Mouse (Mus musculus) retina, embryonic 14.5 days (tissue): ENCODE measurements around the gene Xlr5b.
"Not testable (repeated sequence)": the region's sequence is repeated elsewhere in the genome, so short reads cannot be mapped to it uniquely, and the experiment has no call there.

Experiments
- DNase-seq: peaks from one replicate; pipeline ENCODE4 v3.0.0-alpha.2; 2015; ENCODE audit warnings: low spot score

The Xlr5b gene

DNA sequence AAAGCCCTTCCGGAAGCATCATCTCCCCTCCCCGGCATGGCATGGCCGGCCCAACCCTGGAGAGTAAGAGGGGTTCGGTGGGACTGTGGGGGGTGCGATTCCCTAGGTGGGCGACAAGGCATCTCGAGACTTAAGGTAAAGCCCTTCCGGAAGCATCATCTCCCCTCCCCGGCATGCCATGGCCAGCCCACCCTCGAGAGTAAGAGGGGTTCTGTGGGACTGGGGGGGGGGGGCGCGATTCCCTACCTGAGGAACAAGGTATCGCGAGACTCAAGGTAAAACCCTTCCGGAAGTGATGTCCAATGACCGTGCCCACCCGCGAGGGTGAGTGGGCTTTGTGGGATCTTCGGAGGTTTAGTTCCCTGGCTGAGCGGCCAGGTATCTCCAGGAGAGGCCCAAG is at the start of gene Xlr5b:
Gene Xlr5b, plus strand, starts transcription at position 301 of the 400 bp plus-strand sequence.
- not testable (repeated sequence) for DNase-seq

DNA sequence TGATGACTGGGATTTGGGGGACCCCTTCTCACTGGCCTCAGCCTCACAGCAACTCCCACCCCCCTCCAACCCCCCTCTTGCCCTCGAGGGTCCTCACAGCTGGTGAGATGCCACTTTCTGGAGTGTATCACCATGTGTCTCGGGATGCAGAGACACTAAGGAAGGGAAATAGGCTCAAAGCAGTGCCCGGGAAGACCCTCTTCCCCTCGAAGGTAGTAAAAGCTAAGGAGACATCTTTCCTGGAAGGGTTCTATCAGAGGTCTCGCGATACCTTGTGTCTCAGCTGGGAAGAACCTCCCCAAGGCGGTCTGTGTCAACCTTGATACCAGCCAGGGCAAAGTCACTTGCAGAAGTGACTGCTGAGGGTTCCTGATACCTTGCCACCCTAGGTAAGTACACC is 31.8 kb upstream of the Xlr5b start, which contains the start of gene Gm14685:
Gene Gm14685, plus strand, starts transcription at position 301 of the 400 bp plus-strand sequence.
- DNase-seq: not testable (repeated sequence)

DNA sequence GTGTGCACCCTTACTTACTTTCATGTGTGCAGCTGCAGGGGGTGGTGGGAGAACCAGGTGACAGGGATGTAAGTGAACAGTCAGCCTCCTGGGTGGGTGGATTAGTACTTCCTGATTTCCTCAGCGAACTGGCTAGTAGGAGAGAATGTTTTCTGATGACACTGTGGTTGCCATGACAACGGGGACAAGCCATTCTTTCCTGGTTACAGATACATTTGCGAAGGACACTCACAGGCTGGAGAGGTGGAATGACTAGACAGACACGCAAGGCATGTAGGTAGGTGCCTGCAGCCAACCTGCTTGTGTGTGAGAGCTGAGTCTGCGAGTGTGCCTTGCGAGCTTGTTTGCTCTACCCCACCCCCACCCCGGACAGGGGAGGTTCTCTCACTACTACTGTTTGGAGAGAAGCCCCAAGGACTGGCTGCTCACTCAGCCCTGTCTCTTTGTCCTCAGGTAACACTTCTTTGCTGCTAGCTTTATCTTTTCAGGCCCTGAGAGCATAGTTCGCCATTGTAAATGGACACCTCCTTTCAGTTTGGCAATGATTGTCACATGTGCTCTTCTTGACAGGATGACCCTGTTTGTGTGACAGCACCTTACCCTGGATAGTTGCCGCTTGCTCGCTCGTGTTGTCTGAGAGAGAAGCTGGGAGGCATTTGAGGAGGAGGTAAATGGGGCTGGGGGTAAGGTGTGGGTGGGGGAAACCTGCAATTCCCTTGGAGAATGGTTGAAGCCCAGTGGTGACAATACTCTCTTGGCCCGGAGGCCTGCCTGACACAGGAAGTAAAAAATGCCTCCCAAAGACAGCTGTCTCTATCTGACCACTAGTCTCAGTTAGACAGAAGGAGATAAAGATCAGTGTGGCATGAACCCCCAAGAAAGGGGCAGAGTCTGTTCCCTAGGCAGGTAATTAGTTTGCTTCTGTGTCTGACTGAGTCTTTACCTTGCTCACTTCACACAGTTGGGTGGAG is 25.5 kb upstream of the Xlr5b start:
- not testable (repeated sequence) for DNase-seq

DNA sequence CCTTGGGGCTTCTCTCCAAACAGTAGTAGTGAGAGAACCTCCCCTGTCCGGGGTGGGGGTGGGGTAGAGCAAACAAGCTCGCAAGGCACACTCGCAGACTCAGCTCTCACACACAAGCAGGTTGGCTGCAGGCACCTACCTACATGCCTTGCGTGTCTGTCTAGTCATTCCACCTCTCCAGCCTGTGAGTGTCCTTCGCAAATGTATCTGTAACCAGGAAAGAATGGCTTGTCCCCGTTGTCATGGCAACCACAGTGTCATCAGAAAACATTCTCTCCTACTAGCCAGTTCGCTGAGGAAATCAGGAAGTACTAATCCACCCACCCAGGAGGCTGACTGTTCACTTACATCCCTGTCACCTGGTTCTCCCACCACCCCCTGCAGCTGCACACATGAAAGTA is 5.4 kb upstream of the Xlr5b start:
- not testable (repeated sequence) for DNase-seq

DNA sequence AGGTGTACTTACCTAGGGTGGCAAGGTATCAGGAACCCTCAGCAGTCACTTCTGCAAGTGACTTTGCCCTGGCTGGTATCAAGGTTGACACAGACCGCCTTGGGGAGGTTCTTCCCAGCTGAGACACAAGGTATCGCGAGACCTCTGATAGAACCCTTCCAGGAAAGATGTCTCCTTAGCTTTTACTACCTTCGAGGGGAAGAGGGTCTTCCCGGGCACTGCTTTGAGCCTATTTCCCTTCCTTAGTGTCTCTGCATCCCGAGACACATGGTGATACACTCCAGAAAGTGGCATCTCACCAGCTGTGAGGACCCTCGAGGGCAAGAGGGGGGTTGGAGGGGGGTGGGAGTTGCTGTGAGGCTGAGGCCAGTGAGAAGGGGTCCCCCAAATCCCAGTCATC is 754 bp downstream of the Xlr5b start, which contains the start of gene DXBay18:
Gene DXBay18, minus strand, starts transcription at position 101 of the 400 bp plus-strand sequence.
- DNase-seq: not testable (repeated sequence)

DNA sequence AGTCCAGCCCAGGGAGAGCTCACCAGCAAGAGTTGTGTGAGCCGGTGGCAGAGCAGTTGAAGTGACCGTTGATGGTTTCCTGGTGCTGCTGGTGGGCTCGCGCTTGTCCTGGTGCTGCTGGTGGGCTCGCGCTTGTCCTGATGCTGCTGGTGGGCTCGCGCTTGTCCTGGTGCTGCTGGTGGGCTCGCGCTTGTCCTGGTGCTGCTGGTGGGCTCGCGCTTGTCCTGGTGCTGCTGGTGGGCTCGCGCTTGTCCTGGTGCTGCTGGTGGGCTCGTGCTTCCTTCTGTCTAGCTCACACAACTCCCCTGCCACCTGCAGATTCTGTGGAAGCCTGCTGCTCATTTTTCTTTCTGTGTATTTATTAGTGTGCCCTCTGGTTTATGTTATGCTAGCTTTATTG is 28.3 kb downstream of the Xlr5b start, which contains the start of gene Spin2d:
Gene Spin2d, minus strand, starts transcription at position 101 of the 400 bp plus-strand sequence.
- DNase-seq: not testable (repeated sequence)

DNA sequence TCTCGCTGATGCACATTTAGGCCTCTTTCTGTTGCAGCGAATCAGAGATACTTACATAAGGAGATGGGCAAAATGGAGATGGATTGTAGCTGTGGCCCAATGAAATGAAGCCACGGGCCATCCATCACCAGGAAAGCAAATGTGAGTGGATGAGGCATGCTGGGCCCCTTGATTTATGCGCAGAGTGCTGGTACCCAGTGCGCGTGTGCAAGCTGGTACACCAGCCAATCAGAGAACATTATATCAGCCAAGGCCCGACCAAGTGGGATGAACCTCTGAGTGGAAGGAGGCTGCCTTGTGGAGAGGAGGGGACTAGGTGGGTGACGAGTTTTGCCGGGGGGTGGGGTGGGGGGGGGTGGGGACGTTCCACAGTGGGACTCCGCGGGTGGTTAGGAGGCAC is 43.3 kb downstream of the Xlr5b start, which contains the start of gene Xlr3b:
Gene Xlr3b, plus strand, starts transcription at position 274 of the 400 bp plus-strand sequence.
- DNase-seq: not testable (repeated sequence)
